Mouse (Mus musculus): ENCODE measurements at regions not wholly inside any gene's neighbourhood (a gene's known extent, or its start where the extent isn't known, plus 50 kb on each side); places are given as distances from the start of the nearest gene placed in this dataset.

DNA sequence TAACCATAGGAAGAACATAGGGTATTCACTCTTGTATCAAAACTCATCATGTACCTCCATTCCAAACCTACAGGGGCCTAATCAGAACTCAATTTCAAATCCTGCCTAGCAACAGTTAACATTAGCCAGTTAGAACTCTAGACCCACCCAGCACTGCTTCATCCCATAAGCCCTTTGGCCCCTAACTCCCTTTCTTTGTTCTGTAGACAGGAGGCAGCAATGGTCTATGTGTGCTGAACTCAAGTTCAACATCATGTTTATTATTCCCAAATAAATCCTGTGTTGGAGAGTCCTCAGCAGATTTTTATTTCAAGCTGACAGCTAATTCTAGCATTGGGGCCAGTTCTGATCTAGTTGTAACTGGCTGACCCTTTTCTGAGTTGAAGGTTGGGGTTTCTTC, 112.2 kb downstream of the Ipo8 start:
- DNase-seq (ENCODE audit: low read depth, low spot score), result no peak

DNA sequence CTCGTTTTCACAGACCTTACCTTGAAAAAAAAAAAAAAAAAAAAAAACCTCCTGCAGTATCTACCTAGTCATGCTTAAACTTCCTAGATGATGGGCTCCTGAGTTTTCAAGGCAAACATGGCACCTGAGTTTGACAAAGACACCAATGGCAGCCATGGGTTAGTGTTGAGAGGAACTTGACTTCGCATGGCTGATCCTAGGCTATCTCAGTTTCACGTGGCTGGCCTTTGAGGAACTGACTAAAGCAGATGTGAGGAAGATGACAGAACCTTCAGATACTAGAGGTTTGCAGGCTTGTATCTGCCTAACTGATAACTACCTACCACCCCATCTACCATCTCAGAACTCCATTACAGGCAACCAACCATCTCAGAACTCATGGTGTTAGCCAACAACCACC, 120.9 kb downstream of the Ipo8 start:
- DNase-seq (ENCODE audit: low read depth, low spot score), result no peak

DNA sequence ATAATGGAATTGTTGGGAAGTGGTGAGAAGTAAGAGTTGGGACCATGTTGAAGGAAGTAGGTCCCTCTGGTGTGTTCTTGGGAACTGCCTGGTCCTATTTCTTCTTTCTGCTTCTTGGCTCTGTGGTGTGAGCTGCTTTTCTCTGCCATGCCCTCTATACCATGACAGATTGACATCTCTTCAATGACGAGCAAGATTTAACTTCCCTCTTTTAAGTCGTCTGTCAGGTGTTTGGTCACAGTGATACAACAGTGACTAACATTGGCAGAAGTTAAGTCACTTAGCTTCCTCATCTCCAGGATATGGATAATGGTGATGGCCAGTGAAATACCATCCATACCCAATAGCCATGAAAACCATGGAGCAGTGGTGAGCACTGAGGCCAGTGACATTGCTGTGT, 122.9 kb downstream of the Ipo8 start:
- DNase-seq (ENCODE audit: low read depth, low spot score), result no peak

DNA sequence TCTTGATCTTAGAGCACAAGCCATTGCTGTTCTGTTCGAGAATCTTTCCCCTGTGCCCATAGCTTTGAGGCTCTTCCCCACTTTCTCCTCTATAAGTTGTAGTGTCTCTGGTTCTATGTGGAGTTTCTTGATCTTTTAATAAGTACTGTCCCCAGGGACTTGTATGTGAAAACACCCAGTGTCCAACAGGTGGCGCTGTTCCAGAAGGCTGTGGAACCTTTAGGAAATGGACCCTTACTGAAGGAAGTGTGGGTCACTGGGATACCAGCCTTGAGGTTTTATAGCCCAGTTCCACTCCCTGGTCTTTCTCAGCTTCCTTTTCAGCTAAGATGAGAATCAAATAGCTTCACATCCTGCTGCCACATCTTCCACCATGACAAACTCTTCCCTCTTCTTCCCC, 125.6 kb downstream of the Ipo8 start:
- no peak for DNase-seq (ENCODE audit: low read depth, low spot score)

DNA sequence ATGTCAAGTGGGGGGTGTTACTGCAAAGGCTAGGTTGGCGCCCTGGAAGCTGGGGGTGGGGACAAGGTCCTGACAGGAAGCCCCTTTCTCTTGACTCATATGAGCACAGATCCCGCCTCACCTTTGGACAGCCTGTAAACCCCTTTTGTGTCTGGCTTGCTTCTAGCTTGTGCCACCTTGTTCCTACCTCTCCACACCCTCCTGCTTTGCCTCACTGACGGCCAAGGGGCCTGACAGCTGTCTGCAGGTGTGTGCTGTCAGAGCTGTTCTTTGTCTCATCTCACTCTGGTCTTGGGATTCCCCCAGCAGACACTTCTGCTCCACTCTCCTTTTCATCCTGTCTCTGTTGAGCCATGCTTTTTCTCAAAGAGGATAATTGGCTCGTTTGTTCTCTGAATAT, 137.9 kb downstream of the Ipo8 start:
- DNase-seq (ENCODE audit: low read depth, low spot score), result no peak

DNA sequence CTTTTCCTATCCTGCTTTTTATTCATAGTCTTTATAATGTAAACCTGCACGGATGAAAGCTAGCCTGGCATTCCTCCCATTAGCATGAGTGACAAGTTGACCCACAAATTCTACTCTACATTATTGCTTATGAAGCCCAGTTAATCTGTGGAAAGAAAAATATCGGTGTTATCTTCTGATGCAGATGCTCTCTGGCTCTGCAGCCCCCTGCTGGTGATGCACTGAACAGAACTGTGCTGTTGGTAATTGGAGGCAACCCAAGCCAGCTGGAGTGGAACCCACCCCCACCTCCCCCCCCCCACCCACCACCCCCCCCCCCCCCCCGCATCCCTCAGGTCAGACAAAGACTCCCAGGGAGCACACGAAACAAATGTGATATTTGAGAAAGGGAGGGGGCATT, 143.5 kb downstream of the Ipo8 start:
- DNase-seq (ENCODE audit: low read depth, low spot score), result peak; percentile 19

DNA sequence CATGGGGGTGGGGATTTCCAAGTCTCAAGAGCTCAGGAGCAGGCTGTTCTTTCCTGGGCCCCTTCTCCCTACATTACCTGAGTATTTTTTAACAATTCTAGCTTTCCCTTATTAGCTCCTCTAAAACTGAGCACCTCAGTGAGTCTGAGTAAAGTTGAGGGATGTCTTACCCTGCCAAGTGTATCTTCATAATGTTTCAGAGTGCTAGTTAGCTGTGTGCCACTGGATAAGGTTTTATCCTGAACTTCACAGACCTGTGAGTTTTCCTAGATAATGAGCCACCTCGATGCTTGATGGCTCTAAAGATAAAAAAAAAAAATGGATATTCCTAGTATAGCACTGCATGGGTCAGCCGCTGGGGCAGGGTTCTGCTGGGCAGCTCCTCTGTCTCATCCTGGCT, 171.1 kb downstream of the Ipo8 start:
- DNase-seq (ENCODE audit: low read depth, low spot score), result no peak

DNA sequence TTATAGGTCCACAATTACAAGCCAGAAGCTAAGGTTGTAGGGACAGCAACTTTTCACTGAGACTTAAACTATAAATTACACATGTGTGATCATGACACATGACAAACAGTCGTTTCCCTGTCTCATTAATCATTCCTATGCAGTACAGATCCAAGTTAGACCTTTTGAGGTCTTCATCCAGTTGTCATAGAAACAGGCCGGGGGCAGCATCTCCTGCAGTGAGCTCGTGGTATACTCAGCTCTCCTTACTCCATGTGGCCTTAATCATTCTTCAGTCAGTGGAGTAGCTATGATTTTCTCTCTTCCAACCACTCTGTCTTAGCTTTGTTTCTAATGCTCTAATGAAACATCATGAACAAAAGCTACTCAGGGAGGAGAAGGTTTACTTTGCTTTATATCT, 178.1 kb downstream of the Ipo8 start:
- no peak for DNase-seq (ENCODE audit: low read depth, low spot score)

DNA sequence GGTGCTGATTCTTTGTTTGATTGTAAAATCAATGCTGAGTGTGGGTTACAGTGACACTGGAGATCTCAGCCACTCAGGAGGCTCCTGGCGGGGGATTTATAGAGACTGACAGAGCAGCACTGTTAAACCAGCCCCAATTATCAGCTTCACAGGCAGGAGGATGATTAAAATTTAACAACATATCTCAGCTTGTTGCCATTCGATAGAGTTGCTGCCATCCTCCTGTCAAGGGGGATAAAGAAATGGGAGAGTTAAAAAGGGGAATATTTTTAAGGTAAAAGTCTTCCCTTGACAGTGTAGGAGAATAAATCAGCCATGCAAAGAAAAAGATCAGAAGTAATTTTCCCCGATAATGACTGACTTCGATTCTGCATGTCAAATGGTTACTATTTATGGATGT, 178.8 kb downstream of the Ipo8 start:
- DNase-seq (ENCODE audit: low read depth, low spot score), result no peak

DNA sequence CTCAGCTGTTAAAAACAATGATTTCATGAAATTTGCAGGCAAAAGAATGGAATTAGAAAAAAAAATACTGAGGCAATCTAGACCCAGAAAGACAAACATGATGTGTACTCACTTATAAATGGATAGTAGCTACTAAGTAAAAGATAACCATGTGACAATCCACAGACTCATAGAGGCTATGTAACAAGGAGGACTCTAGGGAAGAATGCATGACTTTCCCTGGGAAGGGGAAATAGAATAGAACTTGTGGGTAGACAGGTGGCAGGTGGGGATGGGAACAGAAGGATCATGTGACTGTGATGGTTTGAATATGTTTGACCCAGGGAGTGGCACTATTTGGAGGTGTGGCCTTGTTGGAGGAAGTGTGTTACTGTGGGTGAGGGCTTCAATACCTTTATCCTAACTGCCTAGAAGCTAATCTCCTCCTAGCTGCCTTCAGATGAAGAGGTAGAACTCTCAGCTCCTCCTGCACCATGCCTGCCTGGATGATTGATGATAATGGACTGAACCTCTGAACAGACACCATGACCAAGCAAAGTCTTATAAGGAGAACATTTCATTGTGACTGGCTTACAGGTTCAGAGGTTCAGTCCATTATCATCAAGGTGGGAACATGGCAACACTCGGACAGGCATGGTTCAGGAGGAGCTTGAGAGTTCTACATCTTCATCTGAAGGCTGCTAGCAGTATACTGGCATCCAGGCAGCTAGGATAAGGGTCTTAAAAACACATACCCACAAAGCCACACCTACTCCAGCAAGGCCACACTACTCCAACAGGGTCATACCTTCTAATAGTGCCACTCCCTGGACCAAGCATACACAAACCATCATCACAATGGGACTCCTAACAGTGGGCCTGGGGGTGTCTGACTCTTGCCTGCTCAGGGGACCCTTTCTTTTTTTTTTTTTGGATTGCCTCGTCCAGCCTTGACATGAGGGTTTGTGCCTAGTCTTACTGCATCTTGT, 183.6 kb downstream of the Ipo8 start:
- no peak for DNase-seq (ENCODE audit: low read depth, low spot score)

DNA sequence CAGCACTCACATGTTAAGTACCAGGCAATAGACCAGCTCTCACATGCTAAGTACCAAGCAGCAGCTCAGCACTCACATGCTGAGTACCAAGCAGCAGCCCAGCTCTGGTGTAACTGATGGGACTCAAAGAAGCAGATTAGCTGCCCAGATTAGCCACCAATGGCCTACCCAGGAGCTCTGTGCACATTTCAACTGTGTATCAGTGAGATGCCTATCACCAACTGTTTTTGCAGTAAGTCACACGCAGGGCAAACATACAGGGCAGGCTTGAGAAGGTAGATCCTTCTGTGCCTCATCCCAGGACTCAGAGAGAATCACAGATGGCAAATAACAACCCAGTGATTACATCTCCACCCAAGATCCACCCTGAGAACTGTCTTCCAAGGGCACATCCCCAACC, 190.7 kb downstream of the Ipo8 start:
- no peak for DNase-seq (ENCODE audit: low read depth, low spot score)

DNA sequence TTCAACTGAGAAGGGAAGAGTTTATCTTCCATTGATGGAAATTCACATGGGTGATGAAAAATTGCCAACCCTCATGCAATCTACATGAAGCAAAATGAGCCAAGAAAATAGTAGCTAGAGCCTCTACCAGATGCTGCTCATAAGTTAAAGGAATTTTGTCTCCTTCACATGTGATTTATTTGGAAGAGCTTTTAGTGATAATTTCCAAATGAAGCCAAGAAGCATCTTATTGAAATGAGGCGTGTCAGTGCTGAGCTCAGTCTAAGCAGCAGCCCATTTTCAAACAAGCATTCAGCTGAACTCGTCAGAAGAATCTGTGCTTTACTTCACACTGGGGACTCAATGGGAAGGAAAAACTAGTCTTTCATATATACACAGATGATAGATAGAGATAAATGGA, 190.0 kb upstream of the Tmtc1 start:
- DNase-seq (ENCODE audit: low read depth, low spot score), result no peak

DNA sequence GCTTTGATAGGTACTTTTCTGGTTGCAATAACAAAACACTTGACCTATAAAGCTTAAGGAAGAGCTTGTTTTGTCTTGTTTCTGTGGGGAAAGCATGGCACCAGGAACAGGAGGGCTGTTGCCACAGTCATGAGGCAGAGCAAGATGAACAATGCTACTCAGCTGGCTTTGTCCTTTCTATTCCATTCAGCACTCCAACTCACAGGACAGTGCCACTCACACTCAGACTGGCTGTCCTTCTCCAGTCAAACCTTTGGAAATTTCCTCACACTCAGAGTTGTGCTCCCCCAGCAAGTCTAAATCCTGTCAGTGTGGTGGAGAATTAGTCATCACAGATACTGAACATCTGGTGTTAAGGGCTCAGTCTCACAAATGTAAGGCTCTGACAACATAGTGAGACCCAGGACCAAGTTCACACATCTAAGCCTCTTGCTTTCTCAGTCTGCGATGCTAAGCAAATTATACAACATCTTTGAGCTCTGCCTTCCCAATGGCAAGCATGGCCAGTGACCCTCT, 183.0 kb upstream of the Tmtc1 start:
- DNase-seq (ENCODE audit: low read depth, low spot score), result no peak

DNA sequence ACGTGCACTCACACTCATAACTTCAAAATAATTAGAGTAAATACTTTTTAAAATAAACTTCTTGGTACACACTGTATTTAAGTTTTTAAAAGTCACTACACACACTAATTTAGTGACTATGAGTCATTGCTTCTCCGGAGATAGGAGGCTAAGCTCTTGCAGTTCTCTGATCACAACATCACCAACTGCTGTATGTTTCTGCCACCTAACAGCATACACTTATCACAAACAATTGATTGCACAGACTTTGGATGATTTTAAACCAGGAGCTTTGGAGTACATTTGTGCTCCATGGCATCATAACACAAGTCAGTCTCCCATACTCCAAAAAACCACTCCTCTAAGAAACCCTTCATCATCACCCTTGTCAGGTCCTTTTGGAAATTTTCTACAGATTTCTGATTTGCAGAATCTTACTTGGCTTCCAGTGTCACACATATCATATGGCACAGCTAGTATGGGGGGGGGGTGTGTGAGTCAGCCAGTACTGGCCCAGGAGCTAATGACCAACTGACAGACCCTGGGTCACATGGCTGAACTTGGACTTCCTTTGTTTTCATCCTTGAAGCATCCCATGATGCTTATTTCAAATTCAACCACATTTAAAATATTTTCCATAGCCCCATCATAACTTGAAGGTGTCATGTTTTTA, 179.1 kb upstream of the Tmtc1 start:
- no peak for DNase-seq (ENCODE audit: low read depth, low spot score)

DNA sequence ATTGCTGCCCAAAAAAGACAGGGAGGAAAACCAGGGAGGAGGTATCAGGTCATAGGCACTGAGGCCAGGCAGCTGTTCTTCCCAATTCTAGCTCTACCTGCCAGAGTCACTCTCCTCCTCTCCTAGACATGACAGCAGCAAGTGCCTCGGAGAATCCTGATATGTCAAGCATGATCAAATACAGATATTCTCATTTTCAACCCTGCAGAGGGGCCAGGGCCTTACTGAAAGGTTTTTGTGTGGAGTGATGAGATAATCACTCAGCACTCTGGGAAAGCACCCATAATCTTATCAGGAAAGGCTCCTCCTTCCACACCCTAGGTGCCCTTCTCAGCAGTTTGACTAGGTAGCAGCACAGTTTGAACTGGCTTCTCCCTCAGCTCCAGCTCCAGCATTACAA, 175.8 kb upstream of the Tmtc1 start:
- DNase-seq (ENCODE audit: low read depth, low spot score), result no peak

DNA sequence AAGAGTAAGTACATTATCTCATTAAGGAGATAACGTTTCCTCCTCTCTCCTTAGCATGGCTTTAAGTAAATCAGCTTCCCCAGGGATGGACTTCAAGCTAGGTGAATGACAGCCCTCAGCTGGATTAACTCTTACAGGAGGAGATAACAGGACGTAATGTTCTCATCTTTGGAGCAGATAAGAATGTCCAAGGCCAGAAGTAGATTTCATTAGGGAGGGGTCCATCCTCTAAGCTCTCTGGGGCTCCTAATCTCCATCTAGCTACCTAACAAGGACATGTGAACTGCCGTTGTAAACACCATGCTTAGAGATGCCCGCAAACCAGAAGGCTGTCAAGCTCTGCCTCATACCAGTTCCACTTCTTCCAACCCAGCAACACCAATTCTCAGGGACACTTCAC, 171.7 kb upstream of the Tmtc1 start:
- no peak for DNase-seq (ENCODE audit: low read depth, low spot score)

DNA sequence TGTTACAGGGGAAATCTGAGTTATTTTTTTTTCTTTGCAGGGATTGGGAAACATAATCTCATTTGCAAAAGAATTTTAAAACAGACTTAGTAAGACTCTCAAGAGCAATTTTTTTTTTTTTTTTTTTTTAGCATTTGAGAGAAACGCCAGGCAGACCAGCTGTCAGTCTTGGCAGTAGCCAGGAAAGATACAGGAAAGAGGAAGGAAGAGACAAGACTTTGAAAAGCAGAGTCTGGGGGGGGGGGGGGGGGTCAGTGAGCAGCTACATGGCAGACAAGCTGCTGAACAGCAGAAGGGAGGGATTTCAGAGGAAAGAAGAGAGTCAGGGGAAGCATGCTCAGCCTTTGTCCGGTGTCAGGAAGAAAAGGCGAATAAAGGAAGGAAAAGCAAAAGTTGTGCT, 171.3 kb upstream of the Tmtc1 start:
- no peak for DNase-seq (ENCODE audit: low read depth, low spot score)

DNA sequence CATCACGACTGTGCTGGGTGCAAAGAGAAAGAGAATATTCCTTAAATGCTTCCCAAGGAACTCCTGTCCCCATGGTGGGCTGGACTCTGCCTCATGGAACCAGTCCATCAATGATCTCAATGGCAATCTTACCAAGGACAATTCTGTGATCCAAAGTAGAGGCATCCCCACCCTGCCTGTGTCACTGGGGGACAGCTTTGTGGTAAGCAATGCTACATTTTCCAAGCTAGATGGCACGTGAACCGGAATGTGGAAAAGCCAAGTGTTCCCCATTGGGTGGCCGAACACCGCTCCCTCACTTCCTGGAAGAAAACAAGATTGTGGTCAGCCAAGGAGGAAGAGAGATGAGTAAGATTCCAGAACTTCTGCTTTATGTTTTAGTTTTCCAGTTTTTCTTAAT, 164.7 kb upstream of the Tmtc1 start:
- DNase-seq (ENCODE audit: low read depth, low spot score), result no peak

DNA sequence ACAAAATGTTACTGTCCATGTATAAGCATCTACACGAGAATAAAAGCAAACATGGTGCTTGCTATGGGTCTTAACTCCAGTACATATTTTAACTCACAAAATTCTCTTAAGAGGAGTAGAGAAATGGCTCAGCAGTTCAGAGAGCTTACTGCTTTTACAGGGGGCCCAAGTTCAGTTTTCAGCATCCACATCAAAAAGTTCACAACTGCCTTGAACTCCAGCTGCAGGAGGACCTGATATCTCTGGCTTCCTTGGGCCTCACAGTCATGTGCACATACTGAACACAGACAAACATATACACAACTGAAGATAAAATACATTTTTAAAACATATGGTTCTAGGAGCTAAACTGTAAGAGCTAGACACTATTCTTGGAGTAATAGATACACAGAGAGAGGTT, 161.0 kb upstream of the Tmtc1 start:
- no peak for DNase-seq (ENCODE audit: low read depth, low spot score)

DNA sequence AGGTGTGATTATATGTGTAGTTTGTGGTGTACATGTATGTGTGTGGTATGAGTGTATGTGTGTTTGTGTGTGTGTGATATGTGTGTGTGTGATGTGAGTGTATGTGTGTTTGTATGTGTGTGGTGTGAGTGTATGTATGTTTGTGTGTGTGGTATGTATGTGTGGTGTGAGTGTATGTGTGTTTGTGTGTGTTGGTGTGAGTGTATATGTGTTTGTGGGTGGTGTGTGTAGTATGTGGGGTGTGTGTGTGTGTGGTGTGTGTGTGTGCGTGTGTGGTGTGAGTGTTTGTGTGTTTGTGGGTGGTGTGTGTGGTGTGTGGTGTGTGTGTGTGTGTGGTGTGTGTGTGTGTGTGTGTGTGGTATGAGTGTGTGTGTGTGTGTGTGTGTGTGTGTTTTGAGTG, 160.6 kb upstream of the Tmtc1 start:
- no peak for DNase-seq (ENCODE audit: low read depth, low spot score)

DNA sequence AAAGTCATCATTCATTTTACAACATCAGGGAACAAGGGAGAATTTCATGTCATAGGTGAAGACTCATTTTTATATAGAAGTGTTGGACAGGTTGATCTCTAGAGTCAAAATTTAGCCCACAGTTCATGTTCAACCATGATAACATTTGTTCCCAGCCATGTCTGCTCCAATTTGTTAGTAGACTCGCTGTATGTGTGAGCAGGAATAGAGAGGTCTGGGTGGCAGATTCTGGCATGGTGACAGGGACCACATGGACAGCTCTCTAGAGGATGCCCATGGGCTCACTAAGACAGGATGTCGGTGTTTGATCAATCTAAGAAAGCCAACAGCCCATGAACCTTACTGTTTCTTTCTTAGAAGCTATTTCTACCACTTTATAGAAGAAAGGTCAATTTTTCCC, 159.7 kb upstream of the Tmtc1 start:
- DNase-seq (ENCODE audit: low read depth, low spot score), result no peak

DNA sequence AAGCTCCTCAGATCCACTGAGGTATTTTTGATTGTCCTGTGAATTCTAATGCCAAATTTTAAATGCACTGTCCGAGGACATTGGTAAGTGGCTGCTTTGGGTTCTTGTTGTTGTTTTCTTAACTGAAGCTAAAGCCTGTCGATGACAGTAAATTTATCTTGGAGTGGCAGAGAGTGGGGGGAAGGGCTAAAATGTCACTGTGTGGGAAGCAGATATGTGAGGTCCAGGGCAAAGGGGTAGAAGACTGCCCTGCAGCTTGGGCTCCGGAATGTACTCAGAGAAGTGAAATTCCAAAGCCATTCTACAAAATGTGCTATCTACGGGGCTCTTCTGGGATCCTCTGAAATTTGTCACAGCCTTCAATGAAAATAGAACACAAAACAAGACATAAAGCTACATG, 159.3 kb upstream of the Tmtc1 start:
- DNase-seq (ENCODE audit: low read depth, low spot score), result no peak

DNA sequence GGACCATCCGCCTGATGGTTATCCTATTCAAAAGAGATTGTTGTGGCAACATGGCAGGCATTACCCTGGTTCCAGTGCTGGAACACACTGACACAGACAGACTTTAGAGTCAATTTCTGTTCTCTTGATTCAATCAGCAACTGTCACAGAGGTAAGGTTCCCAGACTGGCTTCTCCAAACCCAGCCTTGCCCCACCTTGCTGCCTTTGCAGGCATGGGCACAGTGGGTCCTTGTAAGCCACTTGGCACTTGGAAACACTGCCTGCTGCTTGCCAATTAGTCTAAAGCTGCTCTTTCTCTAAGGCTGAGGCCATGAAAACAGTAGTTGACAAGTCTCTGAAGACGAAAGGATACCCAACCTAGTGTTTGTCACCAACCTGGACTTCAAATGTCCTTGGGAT, 158.7 kb upstream of the Tmtc1 start:
- no peak for DNase-seq (ENCODE audit: low read depth, low spot score)

Measured in embryo, embryonic 11.5 days (tissue).